Mouse (Mus musculus) intestine, embryonic 14.5 days (tissue): ENCODE data around the gene Anks6. TPM values are rescaled to one million over a fixed set of nuclear protein-coding genes. Genes with fewer than 3 reads are reported as not detected.

Experiments used
- ATAC-seq: fragments of 200-750 bp; cut with Nextera tagmentation; replicated peaks from 2 replicates; pipeline ENCODE4 v1.8.0; 2017; ENCODE audit warnings: low read depth, moderate number of reproducible peaks, moderate TSS enrichment, moderate library complexity; ENCODE audit not compliant: low FRiP score, low TSS enrichment
- DNase-seq: peaks from one replicate; pipeline ENCODE4 v3.0.0-alpha.2; 2018; ENCODE audit warnings: low spot score
- H3K27ac ChIP-seq: fragments of 300-500 bp; sonication (generic); 2 replicates; pipeline ENCODE4 v1.5.1; 2014; ENCODE audit warnings: low read depth, mild to moderate bottlenecking, control low read depth
- H3K27me3 ChIP-seq: fragments of 300-500 bp; sonication (generic); replicated peaks from 2 replicates; pipeline ENCODE4 v1.6.1; 2014; ENCODE audit warnings: low read length, control low read depth; ENCODE audit not compliant: control insufficient read depth, insufficient read depth
- H3K36me3 ChIP-seq: fragments of 300-500 bp; sonication (generic); 2 replicates; pipeline ENCODE4 v1.6.1; 2014; ENCODE audit warnings: low read length, control low read depth; ENCODE audit not compliant: control insufficient read depth, insufficient read depth
- H3K4me1 ChIP-seq: fragments of 300-500 bp; sonication (generic); replicated peaks from 2 replicates; pipeline ENCODE4 v1.6.1; 2014; ENCODE audit warnings: low read length, control low read depth, mixed read lengths; ENCODE audit not compliant: control insufficient read depth, insufficient read depth
- H3K4me2 ChIP-seq: fragments of 300-500 bp; sonication (generic); 2 replicates; pipeline ENCODE4 v1.6.1; 2014; ENCODE audit warnings: low read length
- H3K4me3 ChIP-seq: fragments of 300-500 bp; sonication (generic); 2 replicates; pipeline ENCODE4 v1.5.1; 2014; ENCODE audit warnings: low read depth, low read length, control low read depth, mixed read lengths
- H3K9ac ChIP-seq: fragments of 300-500 bp; sonication (generic); 2 replicates; pipeline ENCODE4 v1.6.1; 2014; ENCODE audit warnings: mild to moderate bottlenecking, low read length
- H3K9me3 ChIP-seq: fragments of 300-500 bp; sonication (generic); 2 replicates; pipeline ENCODE4 v1.6.1; 2016; ENCODE audit warnings: low read length, control low read depth; ENCODE audit not compliant: control insufficient read depth
- WGBS: fragments of 180-500 bp; shearing (Covaris S2); extraction: QIAGEN DNeasy Blood & Tissue Kit; methylation state at CpG from one replicate; pipeline ENCODE4 v1.1.7; 2014; 5-methylcytosine and 5-hydroxymethylcytosine counted together
- polyA plus RNA-seq: library from polyadenylated mRNA; unstranded; fragments of >200 nt; fragmentation: Nextera tagmentation; extraction: Ambion mirVana; gene quantifications from 2 replicates; pipeline ENCODE4 v1.2.1, GENCODE M21; 2014

The Anks6 gene
- polyA plus RNA-seq, 1 experiment from 2014 or later = 4.2 TPM

- no peak overlapping the region for H3K27ac ChIP-seq
- H3K4me2 ChIP-seq = no peak overlapping the region; the same call in 1 of the 2 replicates
- H3K9me3 ChIP-seq = no peaks in the 10 kb centered on the region
- DNase-seq = peak; percentile 70
- H3K27me3 ChIP-seq = peaks cover 72% of the 10 kb centered on the region
- 4% methylated on average over 29 of the region's 29 CpGs for WGBS
- no peaks in the 10 kb centered on the region for H3K36me3 ChIP-seq
- H3K9ac ChIP-seq = no peak overlapping the region
- peaks cover 6% of the 10 kb centered on the region; the same call in 1 of the 2 replicates for H3K4me1 ChIP-seq
- no peak for ATAC-seq
- peak overlapping the region; percentile 45; the same call in 1 of the 2 replicates for H3K4me3 ChIP-seq
These were observed 66.8 kb downstream of the Anks6 start for GRCm38 (mm10) chr4:46990281-46991015.

- ATAC-seq (no peak), DNase-seq (peak; percentile 74)
- 2% methylated on average over 17 of the region's 17 CpGs for WGBS
- Histone ChIP-seq H3K4me1 (peaks cover 6% of the 10 kb centered on the region; the same call in 1 of the 2 replicates), H3K4me2 (no peak overlapping the region), H3K9ac (no peak overlapping the region), H3K27ac (no peak overlapping the region), H3K36me3 (no peaks in the 10 kb centered on the region), H3K4me3 (no peak overlapping the region), H3K27me3 (peaks cover 69% of the 10 kb centered on the region), H3K9me3 (no peaks in the 10 kb centered on the region)
These were observed 67.4 kb downstream of the Anks6 start for GRCm38 (mm10) chr4:46989842-46990241.

GRCm38 (mm10) chr4:46988824-46989223 lies 68.4 kb downstream of the Anks6 start:
- no peaks in the 10 kb centered on the region for H3K36me3 ChIP-seq
- H3K27me3 ChIP-seq = peaks cover 67% of the 10 kb centered on the region
- H3K9ac ChIP-seq = no peak overlapping the region
- DNase-seq (no peak), ATAC-seq (no peak)
- 70% methylated on average over 4 of the region's 4 CpGs for WGBS
- H3K4me2 ChIP-seq = no peak overlapping the region
- no peak overlapping the region for H3K4me3 ChIP-seq
- no peaks in the 10 kb centered on the region for H3K9me3 ChIP-seq
- no peak overlapping the region for H3K27ac ChIP-seq
- H3K4me1 ChIP-seq = peaks cover 6% of the 10 kb centered on the region; the same call in 1 of the 2 replicates

GRCm38 (mm10) chr4:46988257-46988656 lies 69.0 kb downstream of the Anks6 start:
- WGBS = 40% methylated on average over 3 of the region's 3 CpGs
- H3K9me3 ChIP-seq = no peaks in the 10 kb centered on the region
- no peaks in the 10 kb centered on the region for H3K36me3 ChIP-seq
- no peak overlapping the region for H3K4me2 ChIP-seq
- peaks cover 61% of the 10 kb centered on the region for H3K27me3 ChIP-seq
- peaks cover 6% of the 10 kb centered on the region; the same call in 1 of the 2 replicates for H3K4me1 ChIP-seq
- H3K4me3 ChIP-seq = no peak overlapping the region
- H3K27ac ChIP-seq = no peak overlapping the region
- no peak for ATAC-seq
- H3K9ac ChIP-seq = no peak overlapping the region
- DNase-seq = no peak

GRCm38 (mm10) chr4:46987809-46988208 lies 69.4 kb downstream of the Anks6 start:
- Histone ChIP-seq H3K27me3 (peaks cover 56% of the 10 kb centered on the region), H3K4me3 (no peak overlapping the region), H3K4me2 (no peak overlapping the region), H3K4me1 (peaks cover 6% of the 10 kb centered on the region; the same call in 1 of the 2 replicates), H3K36me3 (no peaks in the 10 kb centered on the region), H3K27ac (no peak overlapping the region), H3K9ac (no peak overlapping the region), H3K9me3 (no peaks in the 10 kb centered on the region)
- DNase-seq (no peak), ATAC-seq (no peak)
- 95% methylated on average over 6 of the region's 6 CpGs for WGBS

- Histone ChIP-seq H3K4me1 (no peaks in the 10 kb centered on the region), H3K36me3 (no peaks in the 10 kb centered on the region), H3K4me3 (no peak overlapping the region), H3K9me3 (no peaks in the 10 kb centered on the region), H3K4me2 (no peak overlapping the region), H3K27me3 (peaks cover 39% of the 10 kb centered on the region), H3K27ac (no peak overlapping the region), H3K9ac (no peak overlapping the region)
- DNase-seq = no peak
- no peak for ATAC-seq
These were observed 71.2 kb downstream of the Anks6 start for GRCm38 (mm10) chr4:46986054-46986453.

GRCm38 (mm10) chr4:46982912-46983311 lies 74.3 kb downstream of the Anks6 start:
- Histone ChIP-seq H3K9me3 (no peaks in the 10 kb centered on the region), H3K27me3 (0 out of 2 replicates have a peak, but pooled peaks cover 8% of the 10 kb centered on the region), H3K9ac (no peak overlapping the region), H3K27ac (no peak overlapping the region), H3K4me1 (no peaks in the 10 kb centered on the region), H3K4me3 (no peak overlapping the region), H3K4me2 (no peak overlapping the region), H3K36me3 (no peaks in the 10 kb centered on the region)
- WGBS = 70% methylated on average over 5 of the region's 5 CpGs
- ATAC-seq = no peak
- no peak for DNase-seq

- no peaks in the 10 kb centered on the region for H3K9me3 ChIP-seq
- 81% methylated on average over 4 of the region's 4 CpGs for WGBS
- H3K4me2 ChIP-seq = no peak overlapping the region
- no peak overlapping the region for H3K4me3 ChIP-seq
- no peaks in the 10 kb centered on the region for H3K36me3 ChIP-seq
- no peaks in the 10 kb centered on the region for H3K4me1 ChIP-seq
- H3K9ac ChIP-seq = no peak overlapping the region
- ATAC-seq (no peak), DNase-seq (no peak)
- no peak overlapping the region for H3K27ac ChIP-seq
- 0 out of 2 replicates have a peak, but pooled peaks cover 4% of the 10 kb centered on the region for H3K27me3 ChIP-seq
These were observed 75.1 kb downstream of the Anks6 start for GRCm38 (mm10) chr4:46982094-46982493.

GRCm38 (mm10) chr4:46978371-46978770 lies 78.9 kb downstream of the Anks6 start:
- Histone ChIP-seq H3K9me3 (no peaks in the 10 kb centered on the region), H3K36me3 (no peaks in the 10 kb centered on the region), H3K4me1 (no peaks in the 10 kb centered on the region), H3K27ac (no peak overlapping the region), H3K4me2 (no peak overlapping the region), H3K27me3 (no peaks in the 10 kb centered on the region), H3K4me3 (no peak overlapping the region), H3K9ac (no peak overlapping the region)
- DNase-seq = no peak
- 84% methylated on average over 6 of the region's 6 CpGs for WGBS
- ATAC-seq = no peak
